Comparison of ENCODE assay signal across 8 mouse cellular contexts in genomic region chr17:34898160-34898586, GRCm38 (mm10). TPM values are rescaled to one million over a fixed set of nuclear protein-coding genes. Genes with fewer than 3 reads are reported as not detected.
DNase-seq lines count a peak whose midpoint lies in the region; ATAC-seq lines count a peak whose summit lies in the region.

C2 (minus strand) TSS chr17:34898265.
Ehmt2 (plus strand) TSS chr17:34898469.

- H3K9ac ChIP-seq in embryonic facial prominence, embryonic 14.5 days (ENCODE audit: low read depth, low read length) = peak within 1 kb of the TSS; percentile 84
- peak within 1 kb of the TSS; percentile 93 for H3K9ac ChIP-seq in kidney, embryonic 14.5 days (ENCODE audit: low read depth, low read length)

- no peaks in the 10 kb centered on the region for H3K9me3 ChIP-seq in embryonic facial prominence, embryonic 14.5 days (ENCODE audit: control insufficient read depth, low read length)
- no peaks in the 10 kb centered on the region for H3K9me3 ChIP-seq in kidney, embryonic 14.5 days (ENCODE audit: control insufficient read depth, low read length)

- H3K36me3 ChIP-seq in embryonic facial prominence, embryonic 14.5 days (ENCODE audit: control insufficient read depth, insufficient read depth, low read length) = peaks cover 30% of the 10 kb centered on the region
- peaks cover 19% of the 10 kb centered on the region for H3K36me3 ChIP-seq in kidney, embryonic 14.5 days (ENCODE audit: control insufficient read depth, insufficient read depth, low read length)

- peak; percentile 35; the same call in 1 of the 2 replicates for ATAC-seq in embryonic facial prominence, embryonic 14.5 days (ENCODE audit: low read depth)
- peak; percentile 53 for ATAC-seq in kidney, embryonic 14.5 days (ENCODE audit: low FRiP score, low TSS enrichment)

- DNase-seq in 416B (ENCODE audit: low read depth) = peak; percentile 80
- peak; percentile 64 to 69 for DNase-seq in adrenal gland, postnatal 4 days (ENCODE audit: low spot score in 2 of 2)
- peak; percentile 88 for DNase-seq in embryonic facial prominence, embryonic 14.5 days (ENCODE audit: low spot score)
- DNase-seq in heart, adult 8-10 months (ENCODE audit: low spot score) = peak; percentile 78
- DNase-seq in liver = peak; percentile 80
- DNase-seq in monocyte, adult 2 months (ENCODE audit: low read depth in 1 of 2, low spot score in 2 of 2) = peak; percentile 22 to 51
- peak; percentile 75 to 82 for DNase-seq in spleen, postnatal 36 days (ENCODE audit: low spot score in 2 of 2)

- WGBS in embryonic facial prominence, embryonic 14.5 days = 0% methylated on average over 15 of the region's 44 CpGs
- under 1% methylated on average over 32 of the region's 44 CpGs for WGBS in kidney, embryonic 14.5 days

- peak within 1 kb of the TSS; percentile 96 for H3K27ac ChIP-seq in embryonic facial prominence, embryonic 14.5 days (replicated peaks; ENCODE audit: low read depth, low read length)
- H3K27ac ChIP-seq in kidney, embryonic 14.5 days (ENCODE audit: low read depth, low read length) = peak within 1 kb of the TSS; percentile 97

- H3K27me3 ChIP-seq in embryonic facial prominence, embryonic 14.5 days (replicated peaks; ENCODE audit: control insufficient read depth, insufficient read depth, low read length) = no peaks in the 10 kb centered on the region
- H3K27me3 ChIP-seq in kidney, embryonic 14.5 days (ENCODE audit: control insufficient read depth, insufficient read depth, low read length) = no peaks in the 10 kb centered on the region

- peak within 1 kb of the TSS; percentile 89 for H3K4me3 ChIP-seq in embryonic facial prominence, embryonic 14.5 days (ENCODE audit: low read depth, low read length)
- peak within 1 kb of the TSS; percentile 92 for H3K4me3 ChIP-seq in kidney, embryonic 14.5 days (ENCODE audit: low read length)

- H3K4me1 ChIP-seq in embryonic facial prominence, embryonic 14.5 days (ENCODE audit: control insufficient read depth, insufficient read depth, low read length) = peaks cover 12% of the 10 kb centered on the region; the same call in 1 of the 2 replicates
- H3K4me1 ChIP-seq in kidney, embryonic 14.5 days (ENCODE audit: control insufficient read depth, insufficient read depth, low read length) = peaks cover 13% of the 10 kb centered on the region

- H3K4me2 ChIP-seq in embryonic facial prominence, embryonic 14.5 days (ENCODE audit: low read depth, low read length) = peak within 1 kb of the TSS; percentile 74
- H3K4me2 ChIP-seq in kidney, embryonic 14.5 days (replicated peaks; ENCODE audit: low read depth, low read length) = peak within 1 kb of the TSS; percentile 90

RNA-seq across cellular contexts. Expression of gene C2, which starts in this region (rescaled TPM):
- total RNA-seq in adrenal gland, postnatal 4 days (2021) = 10 to 100 TPM; 39.5 to 50.3 TPM
- polyA plus RNA-seq in embryonic facial prominence, embryonic 14.5 days (2014; fragmentation: Nextera tagmentation; extraction: Ambion mirVana) = 4.0 and 5.6 TPM in 2 replicates
- 1 to 10 TPM; 1.8 to 4.1 (median 3.0) TPM for total RNA-seq in heart, adult 8-10 months (2022)
- 1.7 and 1.9 TPM in 2 replicates for polyA plus RNA-seq in kidney, embryonic 14.5 days (2014; fragmentation: Nextera tagmentation; extraction: Ambion mirVana)

RNA-seq across cellular contexts. Expression of gene Ehmt2, which starts in this region (rescaled TPM):
- 100 to 1,000 TPM; 214 to 215 TPM for total RNA-seq in adrenal gland, postnatal 4 days (2021)
- polyA plus RNA-seq in embryonic facial prominence, embryonic 14.5 days (2014; fragmentation: Nextera tagmentation; extraction: Ambion mirVana) = 61.0 and 65.7 TPM in 2 replicates
- 10 to 100 TPM; 41.5 to 45.8 (median 42.4) TPM for total RNA-seq in heart, adult 8-10 months (2022)
- polyA plus RNA-seq in kidney, embryonic 14.5 days (2014; fragmentation: Nextera tagmentation; extraction: Ambion mirVana) = 70.5 and 76.9 TPM in 2 replicates

Comparison
In these comparisons a context has a peak if more than half of its experiments do, and no peak if none do; other contexts are left out.
1. Peak in every context shown above with its lines: DNase-seq, ATAC-seq, H3K4me3 ChIP-seq and H3K27ac ChIP-seq.
2. RNA of gene C2 (total RNA-seq): 39.5 to 50.3 TPM in adrenal gland, postnatal 4 days; 1.8 to 4.1 TPM in heart, adult 8-10 months; every median in the first group is over 4 times any median in the second.
3. RNA of gene Ehmt2 (total RNA-seq): 214 to 215 TPM in adrenal gland, postnatal 4 days; 41.5 to 45.8 TPM in heart, adult 8-10 months; every median in the first group is over 4 times any median in the second.
4. DNase-seq: peak in every context shown above with its lines; median percentile 88 in embryonic facial prominence, embryonic 14.5 days; 80 in 416B; 80 in liver; 78 in spleen, postnatal 36 days; 78 in heart, adult 8-10 months; 66 in adrenal gland, postnatal 4 days; 36 in monocyte, adult 2 months.